ENCODE assay signal across 8 mouse cellular contexts in the genomic region with DNA sequence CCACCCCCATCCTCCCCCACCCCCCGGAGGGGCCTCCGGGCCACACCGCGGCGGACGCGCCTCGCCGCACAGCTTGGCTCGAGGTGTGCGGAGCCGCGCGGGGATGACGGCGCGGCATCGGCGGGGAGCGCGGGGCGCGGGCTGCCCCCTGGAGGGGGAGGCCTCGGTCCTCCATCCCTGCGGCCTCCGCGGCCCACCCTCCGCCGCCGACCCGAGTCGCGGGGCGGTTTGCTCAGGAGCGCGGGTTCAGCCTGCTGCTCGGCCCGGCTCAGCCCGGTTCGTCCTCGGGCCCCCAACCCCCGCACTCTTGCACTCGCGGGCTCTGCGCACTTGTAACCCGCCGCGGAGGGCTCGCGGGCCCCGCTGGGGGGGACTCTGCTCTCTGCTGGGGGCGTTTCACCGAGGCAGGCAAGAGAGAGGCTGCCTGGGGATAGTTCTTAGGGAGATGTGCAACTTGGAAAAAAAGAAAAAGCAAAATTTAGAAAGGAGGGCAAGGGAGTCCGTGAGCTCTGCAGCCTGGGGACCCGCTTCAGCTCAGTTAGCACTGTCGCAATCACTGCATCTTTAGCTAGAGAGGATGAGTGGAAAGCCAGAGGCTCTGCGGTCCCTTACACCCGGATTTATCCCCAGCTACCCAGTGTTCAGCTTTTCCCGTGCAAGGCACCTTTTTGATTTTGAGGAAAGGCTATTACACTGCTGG. TPM values are rescaled to one million over a fixed set of nuclear protein-coding genes. Genes with fewer than 3 reads are reported as not detected.
A peak's percentile ranks its signal among the peaks of the same experiment; 100 is the strongest.
DNase-seq lines count a peak whose midpoint lies in the region; ATAC-seq lines count a peak whose summit lies in the region.

No protein-coding gene starts in this region.

- DNase-seq in frontal cortex, postnatal 25 days (ENCODE audit: low spot score in 2 of 2): no peak
- peak; percentile 16 for DNase-seq in thymus, postnatal 4 days
- DNase-seq in thymus, postnatal 0 days (ENCODE audit: low spot score): no peak
- peak; percentile 56 for DNase-seq in midbrain, embryonic 14.5 days
- no peak for DNase-seq in left cerebral cortex, adult 9 months (ENCODE audit: low spot score in 2 of 2)

- under 1% methylated on average over 44 of the region's 59 CpGs for WGBS in hindbrain, embryonic 13.5 days
- WGBS in midbrain, embryonic 14.5 days: under 1% methylated on average over 48 of the region's 59 CpGs

- H3K27ac ChIP-seq in hindbrain, embryonic 13.5 days: no peak overlapping the region
- H3K27ac ChIP-seq in midbrain, embryonic 14.5 days (replicated peaks; ENCODE audit: low read depth, low read length): no peak overlapping the region

- peak overlapping the region; percentile 61 for H3K4me3 ChIP-seq in hindbrain, embryonic 13.5 days
- peak overlapping the region; percentile 54 for H3K4me3 ChIP-seq in midbrain, embryonic 14.5 days (replicated peaks; ENCODE audit: low read depth, low read length)

- 0 out of 2 replicates have a peak, but pooled peaks cover 4% of the 10 kb centered on the region for H3K9me3 ChIP-seq in hindbrain, embryonic 13.5 days
- 0 out of 2 replicates have a peak, but pooled peaks cover 6% of the 10 kb centered on the region for H3K9me3 ChIP-seq in midbrain, embryonic 14.5 days (ENCODE audit: control insufficient read depth, low read length)

- peak overlapping the region; percentile 73 for H3K9ac ChIP-seq in hindbrain, embryonic 13.5 days
- peak overlapping the region; percentile 62 for H3K9ac ChIP-seq in midbrain, embryonic 14.5 days (replicated peaks; ENCODE audit: low read length)

- peaks cover 62% of the 10 kb centered on the region for H3K27me3 ChIP-seq in hindbrain, embryonic 13.5 days
- H3K27me3 ChIP-seq in midbrain, embryonic 14.5 days (ENCODE audit: control insufficient read depth, insufficient read depth, low read length): peaks cover 50% of the 10 kb centered on the region

- peaks cover 23% of the 10 kb centered on the region for H3K4me1 ChIP-seq in hindbrain, embryonic 13.5 days (replicated peaks)
- H3K4me1 ChIP-seq in midbrain, embryonic 14.5 days (ENCODE audit: control insufficient read depth, insufficient read depth, low read length): 0 out of 2 replicates have a peak, but pooled peaks cover 6% of the 10 kb centered on the region

- H3K4me2 ChIP-seq in hindbrain, embryonic 13.5 days: peak overlapping the region; percentile 90
- peak overlapping the region; percentile 95 for H3K4me2 ChIP-seq in midbrain, embryonic 14.5 days (ENCODE audit: low read length)

- ATAC-seq in frontal cortex, adult (ENCODE audit: low TSS enrichment): peak; percentile 47
- ATAC-seq in hindbrain, embryonic 13.5 days (ENCODE audit: low FRiP score): peak; percentile 61
- ATAC-seq in midbrain, embryonic 14.5 days (ENCODE audit: low FRiP score, low TSS enrichment): peak; percentile 67; the same call in 1 of the 2 replicates
- no peak for ATAC-seq in megakaryocyte progenitor cell, adult 5-6 weeks (replicated peaks; ENCODE audit: poor library complexity)

- H3K36me3 ChIP-seq in hindbrain, embryonic 13.5 days: no peaks in the 10 kb centered on the region
- no peaks in the 10 kb centered on the region for H3K36me3 ChIP-seq in midbrain, embryonic 14.5 days (ENCODE audit: control insufficient read depth, insufficient read depth, low read length)

RNA-seq across cellular contexts. Expression of a gene that starts 1.1 kb away (rescaled TPM):
- polyA plus RNA-seq in thymus, postnatal 0 days (2015; fragmentation: Nextera tagmentation; extraction: Ambion mirVana): 0.04 and 0.05 TPM in 2 replicates
- polyA plus RNA-seq in hindbrain, embryonic 13.5 days (2015; fragmentation: Nextera tagmentation; extraction: Ambion mirVana): 4.3 TPM in 2 replicates
- polyA plus RNA-seq in midbrain, embryonic 14.5 days (2014; fragmentation: Nextera tagmentation; extraction: Ambion mirVana): 14.2 and 18.1 TPM in 2 replicates
- total RNA-seq in megakaryocyte progenitor cell, adult 5-6 weeks (2015): not detected in 2 replicates
- total RNA-seq in megakaryocyte progenitor cell, adult 5-6 weeks (2017): not detected in 2 replicates

RNA-seq across cellular contexts. Expression of a gene that starts 40.9 kb away (rescaled TPM):
- 19.9 and 22.8 TPM in 2 replicates for polyA plus RNA-seq in thymus, postnatal 0 days (2015; fragmentation: Nextera tagmentation; extraction: Ambion mirVana)
- polyA plus RNA-seq in hindbrain, embryonic 13.5 days (2015; fragmentation: Nextera tagmentation; extraction: Ambion mirVana): 46.2 and 47.4 TPM in 2 replicates
- polyA plus RNA-seq in midbrain, embryonic 14.5 days (2014; fragmentation: Nextera tagmentation; extraction: Ambion mirVana): 77.0 and 93.4 TPM in 2 replicates
- total RNA-seq in megakaryocyte progenitor cell, adult 5-6 weeks (2015): 19.1 and 23.8 TPM in 2 replicates
- total RNA-seq in megakaryocyte progenitor cell, adult 5-6 weeks (2017): 12.4 and 17.8 TPM in 2 replicates

RNA-seq across cellular contexts. Expression of a gene that starts 41.0 kb away (rescaled TPM):
- polyA plus RNA-seq in thymus, postnatal 0 days (2015; fragmentation: Nextera tagmentation; extraction: Ambion mirVana): 30.4 and 32.1 TPM in 2 replicates
- 29.9 and 31.3 TPM in 2 replicates for polyA plus RNA-seq in hindbrain, embryonic 13.5 days (2015; fragmentation: Nextera tagmentation; extraction: Ambion mirVana)
- 25.0 and 30.4 TPM in 2 replicates for polyA plus RNA-seq in midbrain, embryonic 14.5 days (2014; fragmentation: Nextera tagmentation; extraction: Ambion mirVana)
- total RNA-seq in megakaryocyte progenitor cell, adult 5-6 weeks (2015): 51.8 and 51.9 TPM in 2 replicates
- total RNA-seq in megakaryocyte progenitor cell, adult 5-6 weeks (2017): 46.6 and 58.4 TPM in 2 replicates

Comparison
In these comparisons a context has a peak if more than half of its experiments do, and no peak if none do; other contexts are left out.
1. DNase-seq: peak in thymus, postnatal 4 days (single experiment) and midbrain, embryonic 14.5 days (single experiment); none in frontal cortex, postnatal 25 days (0 of 2), thymus, postnatal 0 days (single experiment) and left cerebral cortex, adult 9 months (0 of 2).